Mouse (Mus musculus) splenic B cell, adult 2 months (primary cell): ENCODE measurements around the gene Nt5e.
A peak's percentile ranks its signal among the peaks of the same experiment; 100 is the strongest.
"Not testable (repeated sequence)": the region's sequence is repeated elsewhere in the genome, so short reads cannot be mapped to it uniquely, and the experiment has no call there.

Experiments used
- DNase-seq: peaks from one replicate; pipeline ENCODE4 v3.0.0-alpha.2; 2011; ENCODE audit warnings: low read depth, low spot score
- H3K27me3 ChIP-seq: 2 replicates; pipeline ENCODE4 v1.6.1; 2012; ENCODE audit warnings: mild to moderate bottlenecking, low read length, moderate library complexity, mixed read lengths; ENCODE audit not compliant: control insufficient read depth, poor library complexity, insufficient read depth, severe bottlenecking
- H3K36me3 ChIP-seq: 2 replicates; pipeline ENCODE4 v1.6.1; 2012; ENCODE audit warnings: mild to moderate bottlenecking, low read length, moderate library complexity, mixed read lengths; ENCODE audit not compliant: control insufficient read depth, poor library complexity, insufficient read depth, severe bottlenecking

Gene Nt5e

GRCm38 (mm10) chr9:88326930-88327901 is at the start of gene Nt5e:
Nt5e (plus strand) TSS chr9:88327197.
- DNase-seq = peak; percentile 15
- H3K27me3 ChIP-seq = no peaks in the 10 kb centered on the region
- H3K36me3 ChIP-seq = no peaks in the 10 kb centered on the region

- no peak for DNase-seq
- no peaks in the 10 kb centered on the region for H3K27me3 ChIP-seq
- H3K36me3 ChIP-seq = no peaks in the 10 kb centered on the region
Observed at GRCm38 (mm10) chr9:88277588-88277987, 49.4 kb upstream of the Nt5e start.

- Histone ChIP-seq H3K36me3 (no peaks in the 10 kb centered on the region), H3K27me3 (no peaks in the 10 kb centered on the region)
- DNase-seq = no peak
Observed at GRCm38 (mm10) chr9:88279728-88280127, 47.3 kb upstream of the Nt5e start.

- no peak for DNase-seq
Observed at GRCm38 (mm10) chr9:88289568-88290168, 37.3 kb upstream of the Nt5e start.

GRCm38 (mm10) chr9:88292836-88293370 is 34.1 kb upstream of the Nt5e start:
- no peaks in the 10 kb centered on the region for H3K36me3 ChIP-seq
- H3K27me3 ChIP-seq = no peaks in the 10 kb centered on the region
- no peak for DNase-seq

More at GRCm38 (mm10) chr9:88289568-88290168, 37.3 kb upstream of the Nt5e start:
- H3K27me3 ChIP-seq = no peaks in the 10 kb centered on the region
- no peaks in the 10 kb centered on the region for H3K36me3 ChIP-seq

GRCm38 (mm10) chr9:88295798-88296197 is 31.2 kb upstream of the Nt5e start:
- no peaks in the 10 kb centered on the region for H3K36me3 ChIP-seq
- H3K27me3 ChIP-seq = no peaks in the 10 kb centered on the region
- peak; percentile 19 for DNase-seq

GRCm38 (mm10) chr9:88296321-88296720 is 30.7 kb upstream of the Nt5e start:
- DNase-seq = no peak
- Histone ChIP-seq H3K27me3 (no peaks in the 10 kb centered on the region), H3K36me3 (no peaks in the 10 kb centered on the region)

GRCm38 (mm10) chr9:88297244-88297643 is 29.8 kb upstream of the Nt5e start:
- H3K36me3 ChIP-seq, DNase-seq, H3K27me3 ChIP-seq: not testable (repeated sequence)

GRCm38 (mm10) chr9:88297871-88298658 is 28.9 kb upstream of the Nt5e start:
- H3K27me3 ChIP-seq = no peaks in the 10 kb centered on the region
- DNase-seq = peak; percentile 54

GRCm38 (mm10) chr9:88307019-88307618 is 19.9 kb upstream of the Nt5e start:
- H3K27me3 ChIP-seq = no peaks in the 10 kb centered on the region
- no peaks in the 10 kb centered on the region for H3K36me3 ChIP-seq
- DNase-seq = no peak

More at GRCm38 (mm10) chr9:88297871-88298658, 28.9 kb upstream of the Nt5e start:
- no peaks in the 10 kb centered on the region for H3K36me3 ChIP-seq

- Histone ChIP-seq H3K27me3 (no peaks in the 10 kb centered on the region), H3K36me3 (no peaks in the 10 kb centered on the region)
- DNase-seq = no peak
Observed at GRCm38 (mm10) chr9:88309127-88309526, 17.9 kb upstream of the Nt5e start.

- Histone ChIP-seq H3K27me3 (no peaks in the 10 kb centered on the region), H3K36me3 (no peaks in the 10 kb centered on the region)
- DNase-seq = no peak
Observed at GRCm38 (mm10) chr9:88319226-88319625, 7.8 kb upstream of the Nt5e start.

- no peak for DNase-seq
- H3K36me3 ChIP-seq = no peaks in the 10 kb centered on the region
- no peaks in the 10 kb centered on the region for H3K27me3 ChIP-seq
Observed at GRCm38 (mm10) chr9:88324616-88325015, 2.4 kb upstream of the Nt5e start.

GRCm38 (mm10) chr9:88328666-88329065 is 1.7 kb downstream of the Nt5e start:
- Histone ChIP-seq H3K36me3 (no peaks in the 10 kb centered on the region), H3K27me3 (no peaks in the 10 kb centered on the region)
- no peak for DNase-seq
